Mouse (Mus musculus) midbrain, embryonic 15.5 days (tissue): ENCODE data around the gene Il6st. TPM values are rescaled to one million over a fixed set of nuclear protein-coding genes. Genes with fewer than 3 reads are reported as not detected.
A peak's percentile ranks its signal among the peaks of the same experiment; 100 is the strongest.

ENCODE experiments used
- ATAC-seq: fragments of 200-750 bp; cut with Nextera tagmentation; replicated peaks from 2 replicates; pipeline ENCODE4 v1.8.0; 2017; ENCODE audit warnings: moderate TSS enrichment
- H3K27ac ChIP-seq: fragments of 300-500 bp; sonication (generic); 2 replicates; pipeline ENCODE4 v1.5.1; 2015; ENCODE audit warnings: mild to moderate bottlenecking, inconsistent platforms
- H3K27me3 ChIP-seq: fragments of 300-500 bp; sonication (generic); replicated peaks from 2 replicates; pipeline ENCODE4 v1.6.1; 2015; ENCODE audit warnings: inconsistent platforms
- H3K36me3 ChIP-seq: fragments of 300-500 bp; sonication (generic); replicated peaks from 2 replicates; pipeline ENCODE4 v1.6.1; 2015; ENCODE audit warnings: inconsistent platforms
- H3K4me1 ChIP-seq: fragments of 300-500 bp; sonication (generic); 2 replicates; pipeline ENCODE4 v1.6.1; 2015; ENCODE audit warnings: inconsistent platforms
- H3K4me2 ChIP-seq: fragments of 300-500 bp; sonication (generic); 2 replicates; pipeline ENCODE4 v1.6.1; 2015; ENCODE audit warnings: inconsistent platforms, mild to moderate bottlenecking, moderate library complexity
- H3K4me3 ChIP-seq: fragments of 300-500 bp; sonication (generic); 2 replicates; pipeline ENCODE4 v1.5.1; 2015; ENCODE audit warnings: mild to moderate bottlenecking, inconsistent platforms
- H3K9ac ChIP-seq: fragments of 300-500 bp; sonication (generic); 2 replicates; pipeline ENCODE4 v1.6.1; 2015; ENCODE audit warnings: mild to moderate bottlenecking, inconsistent platforms
- H3K9me3 ChIP-seq: fragments of 300-500 bp; sonication (generic); 2 replicates; pipeline ENCODE4 v1.6.1; 2016; ENCODE audit warnings: inconsistent platforms
- WGBS: fragments of 180-500 bp; shearing (Covaris S2); methylation state at CpG from one replicate; pipeline ENCODE4 v1.1.7; 2015; ENCODE audit warnings: mixed read lengths; 5-methylcytosine and 5-hydroxymethylcytosine counted together
- polyA plus RNA-seq: library from polyadenylated mRNA; unstranded; fragments of >200 nt; fragmentation: Nextera tagmentation; extraction: Ambion mirVana; gene quantifications from 2 replicates; pipeline ENCODE4 v1.2.1, GENCODE M21; 2015

The Il6st gene
- polyA plus RNA-seq, 1 experiment from 2014 or later = 20.9 TPM

GRCm38 (mm10) chr13:112433271-112433670 lies 30.6 kb upstream of the Il6st start:
- 74% methylated on average over 5 of the region's 5 CpGs for WGBS

GRCm38 (mm10) chr13:112435241-112436075 lies 28.4 kb upstream of the Il6st start:
- ATAC-seq = no peak
- Histone ChIP-seq H3K27me3 (no peaks in the 10 kb centered on the region), H3K27ac (no peak overlapping the region), H3K4me3 (no peak overlapping the region), H3K36me3 (no peaks in the 10 kb centered on the region), H3K4me1 (peaks cover 10% of the 10 kb centered on the region), H3K4me2 (no peak overlapping the region), H3K9me3 (no peaks in the 10 kb centered on the region), H3K9ac (no peak overlapping the region)
- 76% methylated on average over 8 of the region's 8 CpGs for WGBS

More at GRCm38 (mm10) chr13:112433271-112433670, 30.6 kb upstream of the Il6st start:
- Histone ChIP-seq H3K4me2 (no peak overlapping the region), H3K9me3 (no peaks in the 10 kb centered on the region), H3K4me1 (no peaks in the 10 kb centered on the region), H3K9ac (no peak overlapping the region), H3K27me3 (no peaks in the 10 kb centered on the region), H3K4me3 (no peak overlapping the region), H3K27ac (no peak overlapping the region), H3K36me3 (no peaks in the 10 kb centered on the region)
- no peak for ATAC-seq

- Histone ChIP-seq H3K4me3 (no peak overlapping the region), H3K27me3 (no peaks in the 10 kb centered on the region), H3K4me2 (no peak overlapping the region), H3K4me1 (peaks cover 10% of the 10 kb centered on the region), H3K9me3 (no peaks in the 10 kb centered on the region), H3K27ac (no peak overlapping the region), H3K9ac (no peak overlapping the region), H3K36me3 (no peaks in the 10 kb centered on the region)
- 83% methylated on average over 7 of the region's 7 CpGs for WGBS
- no peak for ATAC-seq
Measured at GRCm38 (mm10) chr13:112436288-112436687, 27.6 kb upstream of the Il6st start.

- WGBS = 93% methylated on average over 21 of the region's 21 CpGs
- no peak overlapping the region for H3K27ac ChIP-seq
- no peak overlapping the region for H3K4me2 ChIP-seq
- no peak overlapping the region for H3K4me3 ChIP-seq
- no peaks in the 10 kb centered on the region for H3K27me3 ChIP-seq
- no peak for ATAC-seq
- no peaks in the 10 kb centered on the region for H3K9me3 ChIP-seq
- H3K36me3 ChIP-seq = no peaks in the 10 kb centered on the region
- no peak overlapping the region for H3K9ac ChIP-seq
- peaks cover 10% of the 10 kb centered on the region for H3K4me1 ChIP-seq
Measured at GRCm38 (mm10) chr13:112438001-112438868, 25.6 kb upstream of the Il6st start.

GRCm38 (mm10) chr13:112439105-112439818 lies 24.6 kb upstream of the Il6st start:
- Histone ChIP-seq H3K4me1 (peaks cover 10% of the 10 kb centered on the region), H3K9ac (no peak overlapping the region), H3K27me3 (no peaks in the 10 kb centered on the region), H3K4me2 (peak overlapping the region; percentile 40), H3K36me3 (no peaks in the 10 kb centered on the region), H3K9me3 (no peaks in the 10 kb centered on the region), H3K27ac (no peak overlapping the region), H3K4me3 (no peak overlapping the region)
- WGBS = 33% methylated on average over 15 of the region's 15 CpGs
- ATAC-seq = no peak

GRCm38 (mm10) chr13:112439917-112440361 lies 23.9 kb upstream of the Il6st start:
- Histone ChIP-seq H3K4me1 (peaks cover 10% of the 10 kb centered on the region), H3K27me3 (no peaks in the 10 kb centered on the region), H3K9ac (no peak overlapping the region), H3K4me2 (peak overlapping the region; percentile 40), H3K9me3 (no peaks in the 10 kb centered on the region), H3K4me3 (no peak overlapping the region), H3K27ac (no peak overlapping the region), H3K36me3 (no peaks in the 10 kb centered on the region)
- 11% methylated on average over 9 of the region's 9 CpGs for WGBS
- no peak for ATAC-seq

DNA sequence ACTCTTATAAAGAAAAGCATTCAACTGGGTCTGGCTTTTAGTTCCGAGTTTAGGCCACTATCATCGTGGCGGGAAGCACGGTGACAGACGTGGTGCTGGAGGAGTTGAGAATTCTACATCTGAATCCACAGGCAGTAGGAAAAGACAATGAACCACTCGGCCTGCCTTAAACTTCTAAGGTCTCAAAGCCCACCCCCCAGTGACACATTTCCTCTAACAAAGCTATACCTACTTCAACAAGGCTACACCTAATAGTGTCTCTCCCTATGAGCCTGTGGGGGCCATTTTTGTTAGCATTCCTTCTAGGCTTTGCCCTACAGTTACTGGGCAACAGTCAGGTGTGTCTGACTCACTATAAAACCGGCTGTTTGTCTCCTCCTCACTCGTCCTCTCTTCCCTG lies 23.2 kb upstream of the Il6st start:
- Histone ChIP-seq H3K4me3 (no peak overlapping the region), H3K9ac (no peak overlapping the region), H3K36me3 (no peaks in the 10 kb centered on the region), H3K27ac (no peak overlapping the region), H3K27me3 (no peaks in the 10 kb centered on the region), H3K9me3 (no peaks in the 10 kb centered on the region), H3K4me2 (no peak overlapping the region), H3K4me1 (peaks cover 10% of the 10 kb centered on the region)
- no peak for ATAC-seq
- 58% methylated on average over 8 of the region's 8 CpGs for WGBS

GRCm38 (mm10) chr13:112442867-112443529 lies 20.9 kb upstream of the Il6st start:
- no peak overlapping the region for H3K27ac ChIP-seq
- H3K4me2 ChIP-seq = no peak overlapping the region
- no peaks in the 10 kb centered on the region for H3K36me3 ChIP-seq
- ATAC-seq = no peak
- no peak overlapping the region for H3K4me3 ChIP-seq
- H3K27me3 ChIP-seq = no peaks in the 10 kb centered on the region
- 90% methylated on average over 7 of the region's 7 CpGs for WGBS
- H3K4me1 ChIP-seq = peaks cover 10% of the 10 kb centered on the region
- H3K9ac ChIP-seq = no peak overlapping the region
- H3K9me3 ChIP-seq = no peaks in the 10 kb centered on the region

DNA sequence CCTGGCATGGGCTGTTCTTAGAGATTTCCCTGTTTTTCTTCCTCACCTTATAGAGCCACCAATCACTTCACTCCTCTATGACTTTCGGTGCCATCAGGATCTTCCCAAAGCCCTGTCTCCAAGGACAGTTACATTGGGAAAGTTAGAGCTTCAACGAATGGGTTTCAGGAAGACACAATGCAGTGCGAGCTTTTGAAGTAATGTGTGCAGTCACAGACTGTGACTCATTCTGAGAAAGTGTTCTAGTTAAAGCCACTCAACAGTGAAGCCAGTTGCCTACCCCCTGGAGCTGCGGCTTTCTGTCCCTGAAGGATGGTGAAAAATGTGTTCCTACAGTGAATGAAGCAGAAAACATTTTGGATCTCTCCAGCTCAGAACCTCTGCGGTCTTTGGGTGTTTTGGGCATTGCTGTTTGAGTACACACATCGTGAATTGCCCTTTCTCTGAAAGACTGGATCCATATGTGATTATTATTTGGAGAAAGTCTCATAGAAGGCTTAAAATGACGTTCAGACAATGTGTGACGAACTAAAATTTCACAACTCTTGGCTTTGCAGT lies 16.7 kb upstream of the Il6st start:
- H3K9ac ChIP-seq = no peak overlapping the region
- H3K9me3 ChIP-seq = no peaks in the 10 kb centered on the region
- no peak overlapping the region for H3K27ac ChIP-seq
- ATAC-seq = no peak
- H3K4me2 ChIP-seq = no peak overlapping the region
- H3K4me1 ChIP-seq = no peaks in the 10 kb centered on the region
- WGBS = 82% methylated on average over 8 of the region's 8 CpGs
- no peaks in the 10 kb centered on the region for H3K36me3 ChIP-seq
- no peak overlapping the region for H3K4me3 ChIP-seq
- H3K27me3 ChIP-seq = no peaks in the 10 kb centered on the region

- WGBS = 81% methylated on average over 3 of the region's 3 CpGs
- no peak overlapping the region for H3K4me3 ChIP-seq
- no peaks in the 10 kb centered on the region for H3K27me3 ChIP-seq
- H3K4me1 ChIP-seq = no peaks in the 10 kb centered on the region
- no peaks in the 10 kb centered on the region for H3K9me3 ChIP-seq
- H3K27ac ChIP-seq = no peak overlapping the region
- no peak overlapping the region for H3K4me2 ChIP-seq
- H3K9ac ChIP-seq = no peak overlapping the region
- ATAC-seq = no peak
- H3K36me3 ChIP-seq = no peaks in the 10 kb centered on the region
Measured at GRCm38 (mm10) chr13:112450210-112450609, 13.7 kb upstream of the Il6st start.

DNA sequence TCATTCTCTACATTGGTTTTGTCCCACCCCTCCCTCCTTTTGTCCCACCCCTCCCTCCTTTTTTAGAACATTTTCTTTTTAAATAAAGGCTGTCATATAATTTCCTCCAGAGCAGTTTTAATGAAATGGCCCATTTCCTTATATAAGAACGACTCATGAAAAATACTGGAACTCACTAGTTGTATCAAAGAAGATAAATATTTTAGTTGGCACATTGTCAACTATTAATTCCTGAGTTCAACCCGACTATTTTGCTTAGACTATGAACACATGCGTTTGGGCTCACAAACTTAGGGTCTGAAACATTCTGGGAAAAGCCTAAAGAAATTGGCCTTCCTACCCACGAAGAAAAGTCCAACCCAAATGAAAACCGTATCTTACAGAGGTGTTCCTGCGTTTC lies 6.5 kb upstream of the Il6st start:
- H3K9ac ChIP-seq = no peak overlapping the region
- no peak for ATAC-seq
- H3K36me3 ChIP-seq = no peaks in the 10 kb centered on the region
- 86% methylated on average over 6 of the region's 6 CpGs for WGBS
- H3K27ac ChIP-seq = no peak overlapping the region
- H3K9me3 ChIP-seq = no peaks in the 10 kb centered on the region
- no peak overlapping the region for H3K4me2 ChIP-seq
- H3K4me3 ChIP-seq = no peak overlapping the region
- no peaks in the 10 kb centered on the region for H3K4me1 ChIP-seq
- no peaks in the 10 kb centered on the region for H3K27me3 ChIP-seq
